Mouse (Mus musculus): ENCODE measurements around the gene Lamc1. TPM values are rescaled to one million over a fixed set of nuclear protein-coding genes. Genes with fewer than 3 reads are reported as not detected.
A peak's percentile ranks its signal among the peaks of the same experiment; 100 is the strongest.
"Not testable (repeated sequence)": the region's sequence is repeated elsewhere in the genome, so short reads cannot be mapped to it uniquely, and the experiment has no call there.

The Lamc1 gene
- total RNA-seq, 1 experiment from 2014 or later: 0.67 TPM

GRCm38 (mm10) chr1:153335451-153335850 lies 2.9 kb upstream of the Lamc1 start:
- ATAC-seq (replicated peaks; ENCODE audit: insufficient number of reproducible peaks, low FRiP score, low TSS enrichment, poor library complexity, severe bottlenecking): not testable (repeated sequence)

GRCm38 (mm10) chr1:153333296-153334121 lies 923 bp upstream of the Lamc1 start:
- ATAC-seq (replicated peaks; ENCODE audit: insufficient number of reproducible peaks, low FRiP score, low TSS enrichment, poor library complexity, severe bottlenecking): no peak

GRCm38 (mm10) chr1:153331796-153332443 lies 666 bp downstream of the Lamc1 start:
- ATAC-seq (replicated peaks; ENCODE audit: insufficient number of reproducible peaks, low FRiP score, low TSS enrichment, poor library complexity, severe bottlenecking): peak; percentile 60

- ATAC-seq (replicated peaks; ENCODE audit: insufficient number of reproducible peaks, low FRiP score, low TSS enrichment, poor library complexity, severe bottlenecking): no peak
Measured at GRCm38 (mm10) chr1:153331206-153331605, 1.4 kb downstream of the Lamc1 start.

- no peak for ATAC-seq (replicated peaks; ENCODE audit: insufficient number of reproducible peaks, low FRiP score, low TSS enrichment, poor library complexity, severe bottlenecking)
Measured at GRCm38 (mm10) chr1:153329306-153329705, 3.3 kb downstream of the Lamc1 start.

- ATAC-seq (replicated peaks; ENCODE audit: insufficient number of reproducible peaks, low FRiP score, low TSS enrichment, poor library complexity, severe bottlenecking): no peak
Measured at GRCm38 (mm10) chr1:153327063-153327462, 5.5 kb downstream of the Lamc1 start.

- no peak for ATAC-seq (replicated peaks; ENCODE audit: insufficient number of reproducible peaks, low FRiP score, low TSS enrichment, poor library complexity, severe bottlenecking)
Measured at GRCm38 (mm10) chr1:153326226-153326625, 6.4 kb downstream of the Lamc1 start.

GRCm38 (mm10) chr1:153321404-153321803 lies 11.2 kb downstream of the Lamc1 start:
- ATAC-seq (replicated peaks; ENCODE audit: insufficient number of reproducible peaks, low FRiP score, low TSS enrichment, poor library complexity, severe bottlenecking): no peak

GRCm38 (mm10) chr1:153320554-153321147 lies 11.9 kb downstream of the Lamc1 start:
- no peak for ATAC-seq (replicated peaks; ENCODE audit: insufficient number of reproducible peaks, low FRiP score, low TSS enrichment, poor library complexity, severe bottlenecking)

GRCm38 (mm10) chr1:153320121-153320520 lies 12.5 kb downstream of the Lamc1 start:
- no peak for ATAC-seq (replicated peaks; ENCODE audit: insufficient number of reproducible peaks, low FRiP score, low TSS enrichment, poor library complexity, severe bottlenecking)

GRCm38 (mm10) chr1:153318741-153319140 lies 13.8 kb downstream of the Lamc1 start:
- ATAC-seq (replicated peaks; ENCODE audit: insufficient number of reproducible peaks, low FRiP score, low TSS enrichment, poor library complexity, severe bottlenecking): no peak

- ATAC-seq (replicated peaks; ENCODE audit: insufficient number of reproducible peaks, low FRiP score, low TSS enrichment, poor library complexity, severe bottlenecking): no peak
Measured at GRCm38 (mm10) chr1:153318287-153318686, 14.3 kb downstream of the Lamc1 start.

GRCm38 (mm10) chr1:153317486-153318260 lies 14.9 kb downstream of the Lamc1 start:
- ATAC-seq (replicated peaks; ENCODE audit: insufficient number of reproducible peaks, low FRiP score, low TSS enrichment, poor library complexity, severe bottlenecking): no peak

GRCm38 (mm10) chr1:153316956-153317355 lies 15.6 kb downstream of the Lamc1 start:
- ATAC-seq (replicated peaks; ENCODE audit: insufficient number of reproducible peaks, low FRiP score, low TSS enrichment, poor library complexity, severe bottlenecking): no peak

GRCm38 (mm10) chr1:153316286-153316685 lies 16.3 kb downstream of the Lamc1 start:
- no peak for ATAC-seq (replicated peaks; ENCODE audit: insufficient number of reproducible peaks, low FRiP score, low TSS enrichment, poor library complexity, severe bottlenecking)

- no peak for ATAC-seq (replicated peaks; ENCODE audit: insufficient number of reproducible peaks, low FRiP score, low TSS enrichment, poor library complexity, severe bottlenecking)
Measured at GRCm38 (mm10) chr1:153315121-153315520, 17.5 kb downstream of the Lamc1 start.

- no peak for ATAC-seq (replicated peaks; ENCODE audit: insufficient number of reproducible peaks, low FRiP score, low TSS enrichment, poor library complexity, severe bottlenecking)
Measured at GRCm38 (mm10) chr1:153312992-153313391, 19.6 kb downstream of the Lamc1 start.

- ATAC-seq (replicated peaks; ENCODE audit: insufficient number of reproducible peaks, low FRiP score, low TSS enrichment, poor library complexity, severe bottlenecking): no peak
Measured at GRCm38 (mm10) chr1:153310190-153310589, 22.4 kb downstream of the Lamc1 start.

GRCm38 (mm10) chr1:153309310-153309709 lies 23.3 kb downstream of the Lamc1 start:
- no peak for ATAC-seq (replicated peaks; ENCODE audit: insufficient number of reproducible peaks, low FRiP score, low TSS enrichment, poor library complexity, severe bottlenecking)
